Mouse (Mus musculus) left cerebral cortex, postnatal 4 days (tissue): ENCODE measurements at regions not wholly inside any gene's neighbourhood (a gene's known extent, or its start where the extent isn't known, plus 50 kb on each side); places are given as distances from the start of the nearest gene placed in this dataset.
"Not testable (repeated sequence)": the region's sequence is repeated elsewhere in the genome, so short reads cannot be mapped to it uniquely, and the experiment has no call there.

Experiments used
- DNase-seq: peaks from one replicate; pipeline ENCODE4 v3.0.0-alpha.2; 2022
- intact Hi-C: fragments of 180-260 bp; cut with DNase I; formaldehyde crosslinking; loops from one replicate; pipeline ENCODE4 v1.15.1; 2025

GRCm38 (mm10) chr2:39420696-39421095 is 194.4 kb upstream of the Ppp6c start:
- no peak for DNase-seq
- intact Hi-C loops, result no loop called here

DNA sequence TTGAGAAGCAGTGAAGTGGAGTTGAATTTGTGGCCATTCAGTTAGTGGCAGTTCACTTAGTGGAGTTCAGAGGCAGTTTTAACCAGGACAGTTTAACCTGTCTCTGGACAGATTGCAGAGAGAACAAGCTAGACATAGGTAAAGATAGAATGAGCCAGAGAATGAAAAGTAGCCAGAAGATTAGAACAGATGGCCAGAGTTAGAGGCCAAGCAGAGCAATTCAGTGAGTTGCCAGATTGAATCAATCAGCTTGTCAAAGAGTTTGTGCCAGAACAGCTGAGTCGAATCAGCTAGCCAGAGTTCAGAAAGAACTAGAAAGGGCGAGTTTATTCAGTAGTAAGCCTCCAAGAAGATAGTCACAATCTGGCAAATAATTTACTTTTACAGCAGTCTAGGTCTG is 174.1 kb upstream of the Ppp6c start:
- intact Hi-C loops, result no loop called here
- peak; percentile 13 for DNase-seq

DNA sequence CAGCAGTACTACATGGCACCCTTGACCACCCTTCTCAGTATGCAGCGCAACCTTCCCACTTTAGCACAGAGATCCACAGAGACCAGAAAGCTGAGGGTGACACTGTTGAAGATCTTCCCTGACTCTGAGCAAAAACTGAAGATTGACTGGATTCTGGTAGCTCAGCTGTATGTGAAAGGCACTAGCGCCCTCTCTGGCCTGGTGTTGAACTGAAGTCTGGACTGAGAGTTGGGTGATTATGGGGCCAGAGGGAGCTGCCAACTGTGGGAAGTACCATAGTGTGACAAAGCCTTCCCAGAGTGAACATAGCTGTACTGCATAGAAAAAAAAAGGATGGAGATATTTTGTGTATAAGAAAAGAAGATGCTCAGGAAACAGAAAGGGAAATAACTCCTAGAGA is 173.3 kb upstream of the Ppp6c start:
- intact Hi-C loops, result no loop called here
- DNase-seq, result peak; percentile 66

- intact Hi-C loops, result no loop called here
- no peak for DNase-seq
Measured at GRCm38 (mm10) chr2:39394643-39395042, 168.4 kb upstream of the Ppp6c start.

GRCm38 (mm10) chr2:39377264-39377663 is 151.0 kb upstream of the Ppp6c start:
- DNase-seq, result no peak
- intact Hi-C loops, result no loop called here

GRCm38 (mm10) chr2:39373068-39373779 is 147.0 kb upstream of the Ppp6c start:
- intact Hi-C loops, result loop anchor here (5.0 kb wide), 1 partner anchor 96 kb away; no protein-coding TSS in a partner anchor
- DNase-seq, result peak; percentile 94

- no peak for DNase-seq
Measured at GRCm38 (mm10) chr2:39344207-39344606, 118.0 kb upstream of the Ppp6c start.

DNA sequence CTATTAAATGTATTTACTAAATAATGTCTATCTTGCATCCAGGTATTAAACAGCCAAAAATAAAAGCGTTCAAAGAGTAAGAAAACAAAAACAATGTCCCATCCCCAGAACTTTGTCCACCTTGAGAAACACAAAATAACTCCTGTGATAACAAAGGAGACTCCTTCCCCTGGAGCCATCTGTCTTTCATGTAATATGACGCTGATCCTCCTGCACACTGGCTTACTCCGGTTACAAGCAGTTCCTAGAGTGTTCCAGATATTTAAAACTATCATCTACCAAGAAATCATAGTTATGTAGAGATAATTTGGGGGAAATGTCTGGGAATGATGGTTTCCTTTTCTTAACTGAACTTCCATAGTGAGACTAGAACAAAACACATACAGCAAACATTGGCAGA is 114.2 kb upstream of the Ppp6c start:
- no peak for DNase-seq
- intact Hi-C loops, result no loop called here

More at GRCm38 (mm10) chr2:39344207-39344606, 118.0 kb upstream of the Ppp6c start:
- intact Hi-C loops, result no loop called here

DNA sequence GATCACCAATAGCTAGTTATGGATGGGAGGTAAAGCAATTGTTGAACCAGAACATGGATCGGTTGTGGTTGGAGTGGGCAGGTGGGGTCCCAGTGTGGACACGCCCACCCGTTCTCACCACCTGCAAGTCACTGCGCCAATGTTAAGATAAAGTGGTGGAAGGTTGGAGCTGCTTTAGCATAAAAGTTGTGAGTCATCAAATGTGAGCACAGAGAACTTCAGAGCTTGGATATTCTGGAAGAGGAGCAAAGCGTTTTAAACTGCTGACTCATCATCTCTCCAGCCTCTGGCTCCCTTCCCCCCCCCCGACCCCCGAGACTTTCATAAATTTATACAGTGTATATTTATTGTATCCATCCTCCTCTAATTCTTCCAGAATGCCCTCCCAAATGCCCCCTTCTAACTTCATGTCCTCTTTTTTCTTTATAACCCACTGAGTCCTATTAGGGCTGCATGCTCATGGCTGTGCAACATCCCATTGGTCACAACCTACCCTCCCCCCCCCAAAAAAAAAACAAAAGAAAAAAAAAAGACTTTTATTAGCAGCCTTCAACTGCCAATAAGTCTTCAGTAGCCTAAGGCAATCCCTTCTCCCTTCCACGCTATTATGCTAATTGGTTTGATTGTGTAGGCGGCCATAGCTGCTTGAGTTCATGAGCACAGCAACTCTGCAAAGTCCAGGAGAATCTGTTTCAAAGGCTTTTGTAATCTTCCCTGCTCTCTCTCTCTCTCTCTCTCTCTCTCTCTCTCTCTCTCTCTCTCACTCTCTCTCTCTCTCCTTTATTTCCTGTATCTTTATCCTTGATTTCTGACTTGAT is 112.8 kb upstream of the Ppp6c start:
- intact Hi-C loops, result no loop called here
- DNase-seq, result no peak

DNA sequence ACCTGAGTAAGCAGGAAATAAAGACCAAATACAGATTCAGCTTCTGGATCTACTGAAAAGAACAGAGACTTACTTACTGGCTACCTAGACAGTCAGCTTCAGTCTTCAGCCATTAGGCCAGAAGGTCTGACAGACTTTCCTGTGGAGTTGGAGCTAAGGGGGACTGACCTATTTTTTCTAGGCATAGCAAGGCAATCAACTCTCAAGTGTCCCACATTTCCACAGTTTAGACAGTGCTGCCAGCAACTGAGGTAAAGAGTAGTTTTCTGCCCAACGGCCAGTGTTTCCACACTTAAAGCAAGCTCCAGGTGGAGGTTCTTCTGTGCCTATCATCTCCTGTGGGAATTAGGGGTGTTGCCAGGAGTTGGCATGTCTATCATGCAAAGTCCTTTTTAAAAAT is 111.3 kb upstream of the Ppp6c start:
- intact Hi-C loops, result no loop called here

GRCm38 (mm10) chr2:39325715-39326493 is 99.7 kb upstream of the Ppp6c start:
- intact Hi-C loops, result no loop called here
- no peak for DNase-seq

More for the DNA sequence above, 111.3 kb upstream of the Ppp6c start:
- no peak for DNase-seq

- DNase-seq, intact Hi-C loops: not testable (repeated sequence)
Measured at GRCm38 (mm10) chr2:39325122-39325521, 98.9 kb upstream of the Ppp6c start.

DNA sequence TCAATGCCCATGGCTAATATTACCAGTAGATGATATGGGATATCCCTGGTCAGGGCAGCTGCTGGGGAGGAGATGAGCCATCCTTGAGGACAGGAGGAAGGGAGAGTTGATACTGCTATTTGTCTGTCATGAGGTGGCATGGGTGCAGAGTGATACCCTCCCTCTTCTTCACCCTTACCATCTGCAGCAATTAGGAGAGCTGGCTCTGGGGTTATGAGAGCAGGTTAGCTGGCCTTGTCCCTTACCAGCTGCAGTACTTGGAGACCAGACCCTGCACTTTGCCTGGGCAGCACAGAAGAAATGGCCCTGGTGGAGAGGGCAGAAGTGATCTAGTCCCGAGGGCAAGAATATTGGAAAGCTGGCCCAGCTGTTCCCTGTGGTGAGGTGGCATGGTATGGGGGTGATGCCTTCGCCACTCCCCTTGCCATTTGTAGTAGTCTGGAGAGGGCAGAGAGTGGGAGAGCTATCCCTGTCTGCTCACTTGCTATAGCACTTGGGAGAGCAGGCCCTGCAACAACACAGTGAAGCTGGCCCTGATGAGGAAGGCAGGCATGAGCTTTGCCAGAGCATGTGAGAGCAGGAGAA is 73.6 kb upstream of the Ppp6c start:
- intact Hi-C loops, result no loop called here
- no peak for DNase-seq

DNA sequence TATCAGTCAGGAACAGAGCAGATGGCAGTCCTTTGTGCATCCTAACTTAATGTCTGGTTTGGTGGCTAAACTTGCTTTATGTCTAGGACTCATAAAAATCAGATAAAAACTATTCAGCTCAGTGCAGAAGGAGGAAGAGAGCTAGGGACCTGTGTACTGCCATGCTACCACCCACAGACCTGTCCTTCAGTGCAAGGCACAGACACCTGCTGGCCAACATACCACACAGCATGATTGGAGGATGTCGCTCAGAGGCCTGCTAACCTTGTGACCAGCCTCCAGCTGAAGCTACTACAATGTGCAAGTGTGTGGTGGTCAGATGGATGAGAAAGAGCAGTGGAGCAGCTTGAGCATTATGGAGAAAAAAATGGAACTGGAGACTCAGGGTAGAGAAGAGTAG is 73.0 kb upstream of the Ppp6c start:
- no peak for DNase-seq
- intact Hi-C loops, result no loop called here

- intact Hi-C loops, result no loop called here
- DNase-seq, result no peak
Measured at GRCm38 (mm10) chr2:39295435-39295834, 69.2 kb upstream of the Ppp6c start.

GRCm38 (mm10) chr2:39278218-39278617 is 52.0 kb upstream of the Ppp6c start:
- no peak for DNase-seq
- intact Hi-C loops, result loop anchor here (5.0 kb wide), 1 partner anchor 94 kb away; no protein-coding TSS in a partner anchor
